In the genomic region with DNA sequence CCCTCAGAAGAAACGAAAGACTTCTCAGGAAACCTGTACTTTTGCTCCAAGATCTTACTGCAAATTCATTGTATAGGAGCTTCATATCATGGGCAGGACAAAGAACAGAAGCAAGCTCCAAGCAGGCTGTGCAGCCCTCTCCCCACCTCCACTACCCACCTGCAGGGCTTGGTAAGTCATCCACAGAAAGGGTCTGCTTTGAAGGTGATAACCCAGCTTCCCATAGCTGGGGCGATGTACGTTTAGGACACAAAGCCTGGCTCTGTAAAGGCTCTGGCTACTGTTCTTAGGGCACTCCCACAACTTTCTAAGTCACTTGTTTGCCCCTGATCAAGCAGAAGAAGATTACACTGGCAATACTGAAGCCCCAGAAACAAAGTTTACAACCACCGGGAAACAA, we compare ENCODE assay signal across 27 mouse cellular contexts. TPM values are rescaled to one million over a fixed set of nuclear protein-coding genes. Genes with fewer than 3 reads are reported as not detected.
A peak's percentile ranks its signal among the peaks of the same experiment; 100 is the strongest.
DNase-seq lines count a peak whose midpoint lies in the region; ATAC-seq lines count a peak whose summit lies in the region.
"Had no signal": no experiment of that assay in that cellular context is flagged by ENCODE, and none has a peak within 500 bp of the region (broad histone marks: within the 10 kb centered on the region; RNA-seq: fewer than 3 reads in every experiment).

No protein-coding gene starts in this region.

- no peaks in the 10 kb centered on the region for H3K36me3 ChIP-seq in hindbrain, embryonic 10.5 days
- H3K36me3 ChIP-seq in hindbrain, embryonic 14.5 days (replicated peaks; ENCODE audit: control insufficient read depth, insufficient read depth) = no peaks in the 10 kb centered on the region
- H3K36me3 ChIP-seq in limb, embryonic 11.5 days (ENCODE audit: control insufficient read depth, insufficient read depth, low read length) = no peaks in the 10 kb centered on the region
- no peaks in the 10 kb centered on the region for H3K36me3 ChIP-seq in limb, embryonic 10.5 days
- H3K36me3 ChIP-seq in embryonic facial prominence, embryonic 10.5 days (replicated peaks) = no peaks in the 10 kb centered on the region
- H3K36me3 ChIP-seq: embryonic facial prominence, embryonic 12.5 days; G1E had no signal

- no peak for ATAC-seq in hindbrain, embryonic 14.5 days (ENCODE audit: low FRiP score)
- no peak for ATAC-seq in limb, embryonic 11.5 days (ENCODE audit: insufficient number of reproducible peaks, low FRiP score, low TSS enrichment, low read depth)
- ATAC-seq: activated CD4-positive, CD25-positive, alpha-beta regulatory T cell, adult 4 months; CD4-positive, CD25-positive, alpha-beta regulatory T cell, adult 4 months; forebrain, embryonic 13.5 days; forebrain, embryonic 16.5 days; Patski had no signal

- H3K4me2 ChIP-seq in hindbrain, embryonic 14.5 days (replicated peaks) = no peak overlapping the region
- no peak overlapping the region for H3K4me2 ChIP-seq in limb, embryonic 11.5 days (ENCODE audit: low read depth, severe bottlenecking)
- H3K4me2 ChIP-seq: embryonic facial prominence, embryonic 12.5 days; forebrain, embryonic 13.5 days had no signal

- no peak overlapping the region for H3K9ac ChIP-seq in hindbrain, embryonic 14.5 days
- H3K9ac ChIP-seq in limb, embryonic 11.5 days (ENCODE audit: low read length) = no peak overlapping the region
- H3K9ac ChIP-seq: embryonic facial prominence, embryonic 12.5 days; forebrain, embryonic 13.5 days had no signal

- H3K27ac ChIP-seq in hindbrain, embryonic 10.5 days = no peak overlapping the region
- no peak overlapping the region for H3K27ac ChIP-seq in hindbrain, embryonic 14.5 days
- no peak overlapping the region for H3K27ac ChIP-seq in limb, embryonic 11.5 days (replicated peaks; ENCODE audit: low read depth, low read length)
- H3K27ac ChIP-seq in limb, embryonic 10.5 days = no peak overlapping the region
- H3K27ac ChIP-seq in embryonic facial prominence, embryonic 10.5 days (replicated peaks) = no peak overlapping the region
- H3K27ac ChIP-seq: embryonic facial prominence, embryonic 12.5 days; forebrain, embryonic 13.5 days had no signal

- peaks cover 14% of the 10 kb centered on the region; the same call in 1 of the 2 replicates for H3K4me1 ChIP-seq in hindbrain, embryonic 10.5 days (replicated peaks)
- H3K4me1 ChIP-seq in hindbrain, embryonic 14.5 days (replicated peaks; ENCODE audit: control insufficient read depth, insufficient read depth, low read length) = no peaks in the 10 kb centered on the region
- H3K4me1 ChIP-seq in limb, embryonic 11.5 days (ENCODE audit: control insufficient read depth, insufficient read depth, low read length) = peaks cover 12% of the 10 kb centered on the region
- H3K4me1 ChIP-seq in limb, embryonic 10.5 days = peaks cover 43% of the 10 kb centered on the region
- H3K4me1 ChIP-seq in embryonic facial prominence, embryonic 10.5 days = peaks cover 9% of the 10 kb centered on the region

- 7% methylated on average over 4 of the region's 4 CpGs for WGBS in hindbrain, embryonic 10.5 days
- WGBS in hindbrain, embryonic 14.5 days = 6% methylated on average over 4 of the region's 4 CpGs
- WGBS in limb, embryonic 11.5 days = 8% methylated on average over 4 of the region's 4 CpGs
- WGBS in limb, embryonic 10.5 days = 4% methylated on average over 4 of the region's 4 CpGs
- WGBS in embryonic facial prominence, embryonic 10.5 days = 6% methylated on average over 4 of the region's 4 CpGs

- no peak overlapping the region for H3K4me3 ChIP-seq in hindbrain, embryonic 10.5 days
- no peak overlapping the region for H3K4me3 ChIP-seq in hindbrain, embryonic 14.5 days (replicated peaks; ENCODE audit: low read length)
- H3K4me3 ChIP-seq in limb, embryonic 11.5 days (ENCODE audit: low read depth, low read length) = no peak overlapping the region
- H3K4me3 ChIP-seq in limb, embryonic 10.5 days = no peak overlapping the region
- no peak overlapping the region for H3K4me3 ChIP-seq in embryonic facial prominence, embryonic 10.5 days
- H3K4me3 ChIP-seq: embryonic facial prominence, embryonic 12.5 days; forebrain, embryonic 13.5 days had no signal

- H3K27me3 ChIP-seq in hindbrain, embryonic 10.5 days (ENCODE audit: insufficient read depth, poor library complexity, severe bottlenecking) = peaks cover 100% of the 10 kb centered on the region
- H3K27me3 ChIP-seq in hindbrain, embryonic 14.5 days (ENCODE audit: control insufficient read depth, insufficient read depth, low read length) = peaks cover 100% of the 10 kb centered on the region
- H3K27me3 ChIP-seq in limb, embryonic 11.5 days (ENCODE audit: control insufficient read depth, insufficient read depth, low read length) = peaks cover 79% of the 10 kb centered on the region
- H3K27me3 ChIP-seq in limb, embryonic 10.5 days (ENCODE audit: low read depth, poor library complexity, severe bottlenecking) = peaks cover 100% of the 10 kb centered on the region
- H3K27me3 ChIP-seq in embryonic facial prominence, embryonic 10.5 days (replicated peaks; ENCODE audit: low read depth, poor library complexity, severe bottlenecking) = peaks cover 100% of the 10 kb centered on the region
- H3K27me3 ChIP-seq: CH12.LX had no signal

- H3K9me3 ChIP-seq in hindbrain, embryonic 10.5 days = no peaks in the 10 kb centered on the region
- H3K9me3 ChIP-seq in hindbrain, embryonic 14.5 days (ENCODE audit: control insufficient read depth, low read length) = no peaks in the 10 kb centered on the region
- H3K9me3 ChIP-seq in limb, embryonic 11.5 days (ENCODE audit: control insufficient read depth, low read length) = no peaks in the 10 kb centered on the region
- H3K9me3 ChIP-seq in limb, embryonic 10.5 days (replicated peaks) = no peaks in the 10 kb centered on the region
- no peaks in the 10 kb centered on the region for H3K9me3 ChIP-seq in embryonic facial prominence, embryonic 10.5 days
- H3K9me3 ChIP-seq: embryonic facial prominence, embryonic 12.5 days; forebrain, embryonic 13.5 days; G1E had no signal

- DNase-seq in embryo, embryonic 10.5 days (ENCODE audit: low spot score) = peak; percentile 22
- DNase-seq in embryo, embryonic 10 days (ENCODE audit: low spot score) = no peak
- DNase-seq in hindbrain, embryonic 10.5 days (ENCODE audit: low spot score) = peak; percentile 17
- DNase-seq in hindbrain, embryonic 14.5 days (ENCODE audit: low spot score) = no peak
- DNase-seq in limb, embryonic 11.5 days (ENCODE audit: low spot score) = peak; percentile 25
- DNase-seq in limb, embryonic 10.5 days (ENCODE audit: low spot score) = no peak
- DNase-seq in embryonic facial prominence, embryonic 10.5 days (ENCODE audit: low spot score) = peak; percentile 19
- no peak for DNase-seq in thymus, postnatal 14 days
- DNase-seq: adrenal gland, adult 8-10 months; adrenal gland, postnatal 14 days; adrenal gland, postnatal 36 days; B cell, adult 2 months; cerebellum, adult 11-12 months; cerebellum, adult 2 months; cerebellum, adult 9-10 months; cerebellum, postnatal 10 days; cerebellum, postnatal 25 days had no signal

RNA-seq across cellular contexts. Expression of a gene that starts 5.5 kb away (rescaled TPM):
- polyA plus RNA-seq in hindbrain, embryonic 10.5 days (2016; fragmentation: Nextera tagmentation; extraction: Ambion mirVana) = 0.06 and 0.16 TPM in 2 replicates
- 0.50 and 0.63 TPM in 2 replicates for polyA plus RNA-seq in hindbrain, embryonic 14.5 days (2014; fragmentation: Nextera tagmentation; extraction: Ambion mirVana)
- 1.2 and 1.3 TPM in 2 replicates for polyA plus RNA-seq in limb, embryonic 11.5 days (2014; fragmentation: Nextera tagmentation; extraction: Ambion mirVana)
- 0.38 TPM in 1 of 2 replicates, not detected in the other for polyA plus RNA-seq in limb, embryonic 10.5 days (2016; fragmentation: Nextera tagmentation; extraction: Ambion mirVana)
- not detected in 2 replicates for polyA plus RNA-seq in embryonic facial prominence, embryonic 10.5 days (2016; fragmentation: Nextera tagmentation; extraction: Ambion mirVana)
- polyA plus RNA-seq: activated CD4-positive, CD25-positive, alpha-beta regulatory T cell, adult 4 months; CD4-positive, CD25-positive, alpha-beta regulatory T cell, adult 4 months; cerebellum, adult 2 months; cortical plate, adult 2 months; embryonic facial prominence, embryonic 12.5 days; forebrain, embryonic 11.5 days; forebrain, embryonic 13.5 days; forebrain, embryonic 16.5 days; G1E; Patski had no signal

RNA-seq across cellular contexts. Expression of a gene that starts 49.3 kb away (rescaled TPM):
- polyA plus RNA-seq in hindbrain, embryonic 10.5 days (2016; fragmentation: Nextera tagmentation; extraction: Ambion mirVana) = 22.4 and 32.8 TPM in 2 replicates
- polyA plus RNA-seq in hindbrain, embryonic 14.5 days (2014; fragmentation: Nextera tagmentation; extraction: Ambion mirVana) = 14.1 and 15.2 TPM in 2 replicates
- polyA plus RNA-seq in limb, embryonic 11.5 days (2014; fragmentation: Nextera tagmentation; extraction: Ambion mirVana) = 24.4 and 34.5 TPM in 2 replicates
- polyA plus RNA-seq in limb, embryonic 10.5 days (2016; fragmentation: Nextera tagmentation; extraction: Ambion mirVana) = 40.0 and 40.4 TPM in 2 replicates
- polyA plus RNA-seq in embryonic facial prominence, embryonic 10.5 days (2016; fragmentation: Nextera tagmentation; extraction: Ambion mirVana) = 35.8 and 36.4 TPM in 2 replicates

Comparison
In these comparisons a context has a peak if more than half of its experiments do, and no peak if none do; other contexts are left out.
1. DNase-seq: peak in embryo, embryonic 10.5 days (single experiment), hindbrain, embryonic 10.5 days (single experiment), limb, embryonic 11.5 days (single experiment) and embryonic facial prominence, embryonic 10.5 days (single experiment); none in embryo, embryonic 10 days (single experiment), hindbrain, embryonic 14.5 days (single experiment), limb, embryonic 10.5 days (single experiment) and thymus, postnatal 14 days (single experiment).